Mouse (Mus musculus): Measurements from ENCODE around the gene Kcne1l. TPM values are rescaled to one million over a fixed set of nuclear protein-coding genes. Genes with fewer than 3 reads are reported as not detected.

The Kcne1l gene
- total RNA-seq (2014; fragmentation: Nextera tagmentation) (not detected in 2 replicates), total RNA-seq (2017) (not detected in 2 replicates)

DNA sequence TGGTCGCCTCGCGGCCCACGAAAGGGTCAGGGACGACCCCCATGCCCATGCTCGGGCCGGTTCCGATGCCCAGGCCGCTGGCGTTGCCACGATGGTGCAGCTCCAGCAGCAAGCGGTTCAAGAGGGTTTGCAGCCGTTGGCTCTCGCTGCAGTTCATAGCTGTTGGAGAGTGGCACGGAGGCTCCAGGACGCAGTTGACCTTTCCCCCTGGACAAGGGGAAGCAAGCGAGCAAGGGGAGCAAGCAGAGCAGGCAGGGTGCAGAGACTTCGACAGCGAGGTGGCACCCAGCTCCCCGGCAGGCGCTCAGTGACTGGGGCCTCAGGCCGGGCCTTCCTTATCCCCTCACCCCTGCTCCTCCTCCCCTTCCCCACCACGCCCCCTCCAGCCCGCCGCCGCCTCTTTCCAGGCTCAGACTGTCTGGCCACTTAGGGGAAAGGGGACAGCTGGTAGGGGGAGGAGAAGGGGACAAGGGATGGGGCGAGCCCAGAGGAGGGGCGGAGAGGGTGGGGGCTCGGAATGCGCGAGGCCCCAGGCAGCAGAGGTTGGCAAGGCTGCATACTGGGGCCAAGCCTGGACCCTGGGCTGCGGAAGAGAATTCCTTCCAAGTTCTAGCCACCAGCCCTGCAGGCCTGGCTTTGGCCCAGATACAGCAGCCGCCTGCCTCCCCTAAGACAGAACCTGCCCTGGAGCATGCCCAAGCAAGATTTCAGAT, at the start of gene Kcne1l:
TSS of gene Kcne1l (minus strand) at position 426 of the 713 bp plus-strand sequence.
- no peak for ATAC-seq (replicated peaks; ENCODE audit: low FRiP score, low TSS enrichment, poor library complexity, severe bottlenecking)

GRCm38 (mm10) chrX:142336207-142336606, 30.1 kb upstream of the Kcne1l start:
- ATAC-seq (replicated peaks; ENCODE audit: low FRiP score, low TSS enrichment, poor library complexity, severe bottlenecking): no peak

- ATAC-seq (replicated peaks; ENCODE audit: low FRiP score, low TSS enrichment, poor library complexity, severe bottlenecking): no peak
Measured at GRCm38 (mm10) chrX:142335502-142335901, 29.4 kb upstream of the Kcne1l start.

DNA sequence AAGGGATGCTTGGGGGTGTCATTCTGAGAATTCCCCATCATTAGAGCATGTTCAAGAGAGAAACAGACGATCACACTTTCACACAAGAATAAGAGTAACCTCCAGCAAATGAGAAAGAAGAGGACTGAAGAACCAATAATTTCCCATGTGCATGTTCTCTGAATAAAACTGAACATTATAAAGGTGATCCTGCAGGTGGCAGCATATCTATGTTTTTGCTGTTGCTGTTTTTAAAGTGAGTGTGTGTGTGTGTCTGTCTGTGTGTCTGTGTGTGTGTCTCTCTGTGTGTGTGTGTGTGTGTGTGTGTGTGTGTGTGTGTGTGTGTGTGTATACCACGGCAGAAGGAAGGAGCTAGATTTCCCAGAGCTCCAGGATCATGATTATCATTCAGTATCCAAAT, 19.7 kb upstream of the Kcne1l start:
- no peak for ATAC-seq (replicated peaks; ENCODE audit: low FRiP score, low TSS enrichment, poor library complexity, severe bottlenecking)

- no peak for ATAC-seq (replicated peaks; ENCODE audit: low FRiP score, low TSS enrichment, poor library complexity, severe bottlenecking)
Measured at GRCm38 (mm10) chrX:142316106-142316505, 10.0 kb upstream of the Kcne1l start.

DNA sequence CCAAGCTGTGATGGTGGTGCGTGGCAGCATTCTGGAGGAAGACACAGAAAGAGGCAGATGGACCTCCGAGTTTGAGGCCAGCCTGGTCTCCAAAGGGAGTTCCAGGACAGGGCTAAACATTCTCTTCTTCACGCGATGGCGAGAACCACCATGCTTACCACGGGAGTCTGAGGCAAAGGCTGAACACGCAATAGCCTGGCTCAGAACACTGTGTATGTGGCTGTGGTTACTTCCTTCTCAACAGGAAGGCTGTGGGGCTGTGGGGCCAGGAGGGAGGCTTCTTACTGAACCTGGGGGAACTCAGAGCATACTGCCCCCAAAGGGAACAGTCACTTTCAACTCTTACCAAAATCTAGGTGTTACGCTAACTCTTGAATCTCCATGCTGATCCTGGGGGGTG, 9.2 kb upstream of the Kcne1l start:
- ATAC-seq (replicated peaks; ENCODE audit: low FRiP score, low TSS enrichment, poor library complexity, severe bottlenecking): no peak

DNA sequence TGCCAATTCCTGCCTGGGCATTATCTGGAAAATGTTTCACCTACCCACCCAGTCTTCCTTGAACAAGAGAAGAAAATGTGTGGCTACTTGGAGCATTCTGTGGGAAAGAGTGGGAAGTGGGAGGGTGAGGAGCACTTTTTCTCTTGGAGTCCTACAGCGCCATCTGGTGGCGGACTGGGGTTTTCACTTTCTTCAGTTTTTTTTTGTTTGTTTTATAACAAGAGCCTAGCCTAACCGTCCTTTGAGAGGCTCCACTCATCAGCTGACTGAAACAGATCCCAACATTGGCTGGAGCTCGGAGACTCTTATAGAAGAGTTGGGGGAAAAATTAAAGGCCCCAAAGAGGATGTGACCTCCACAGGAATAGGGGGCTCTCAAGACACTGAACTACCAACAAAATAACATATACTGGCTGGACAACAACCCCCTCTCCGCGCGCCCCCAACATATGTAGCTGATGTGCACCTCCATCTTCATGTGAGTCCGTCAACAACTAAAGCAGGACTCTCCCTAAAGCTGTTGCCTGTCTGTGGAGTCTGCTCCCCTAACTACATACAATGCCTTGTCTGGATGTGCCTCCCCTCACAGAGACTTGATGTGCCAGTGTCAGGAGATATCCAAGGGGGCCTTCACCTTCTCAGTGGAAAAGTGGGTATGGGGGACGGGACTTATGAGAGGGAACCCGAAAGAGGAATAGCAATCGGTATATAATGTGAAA, 8.4 kb upstream of the Kcne1l start:
- peak; percentile 63 for ATAC-seq (replicated peaks; ENCODE audit: low FRiP score, low TSS enrichment, poor library complexity, severe bottlenecking)

GRCm38 (mm10) chrX:142310431-142310830, 4.3 kb upstream of the Kcne1l start:
- no peak for ATAC-seq (replicated peaks; ENCODE audit: low FRiP score, low TSS enrichment, poor library complexity, severe bottlenecking)

DNA sequence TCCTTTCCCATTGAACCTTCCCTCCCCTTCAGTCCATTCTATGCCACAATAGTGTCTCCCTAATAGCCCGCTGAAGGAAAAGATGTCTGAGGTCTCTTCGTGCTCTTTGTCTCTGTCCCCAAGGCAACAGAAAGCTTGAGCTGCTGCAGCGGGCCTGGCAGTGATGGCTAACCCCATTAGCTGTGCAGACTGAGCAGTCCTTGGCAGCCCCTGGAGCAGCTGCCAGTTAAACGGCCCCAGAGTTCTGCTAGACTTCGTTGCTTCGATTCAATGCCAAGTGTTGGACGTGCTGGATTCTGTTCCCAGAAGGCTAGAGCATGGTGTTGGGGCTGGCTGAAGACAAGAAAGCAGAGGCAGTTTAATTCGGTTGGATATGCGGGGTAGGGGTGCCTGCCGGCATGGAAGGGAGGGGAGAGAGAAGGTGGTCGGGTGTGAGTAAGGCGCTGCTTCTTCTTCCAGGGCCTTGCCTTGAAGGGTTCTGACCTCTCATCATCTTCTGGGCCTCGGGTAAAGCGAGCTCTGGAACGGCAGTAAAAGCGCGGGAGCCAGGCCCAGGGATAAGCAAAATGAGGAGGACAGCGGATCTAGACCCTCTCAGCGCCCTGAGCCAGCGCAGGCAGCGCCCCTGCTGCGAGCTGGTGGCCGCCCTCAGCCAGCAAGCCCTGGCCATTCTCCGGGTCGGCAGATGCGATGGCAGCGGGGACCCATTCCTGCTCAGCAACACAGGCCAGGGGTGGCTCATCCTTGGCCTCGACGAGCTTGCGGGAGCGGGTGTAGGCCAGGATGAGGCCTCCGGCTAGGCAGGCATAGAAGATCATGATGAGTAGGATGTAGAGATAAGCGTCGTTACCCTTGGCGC, 855 bp downstream of the Kcne1l start:
- ATAC-seq (replicated peaks; ENCODE audit: low FRiP score, low TSS enrichment, poor library complexity, severe bottlenecking): no peak

DNA sequence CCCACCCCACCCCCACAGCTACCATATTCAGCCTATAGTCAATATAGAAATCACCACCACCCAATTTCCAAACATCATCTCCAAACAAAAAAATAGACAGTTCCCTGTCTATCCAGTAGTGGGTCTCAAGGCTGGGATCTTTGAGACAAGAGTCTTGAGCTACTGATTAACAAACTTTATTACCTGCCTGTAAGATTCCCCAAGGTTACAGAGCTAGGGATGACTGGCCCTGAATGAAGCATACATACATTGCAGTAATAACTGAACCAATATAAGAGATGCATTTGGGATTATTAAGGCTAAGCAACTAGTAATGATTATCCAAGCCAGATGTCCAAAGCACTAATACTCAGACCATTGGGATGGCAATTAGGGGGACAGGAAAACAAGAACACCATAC, 1.5 kb downstream of the Kcne1l start:
- no peak for ATAC-seq (replicated peaks; ENCODE audit: low FRiP score, low TSS enrichment, poor library complexity, severe bottlenecking)

DNA sequence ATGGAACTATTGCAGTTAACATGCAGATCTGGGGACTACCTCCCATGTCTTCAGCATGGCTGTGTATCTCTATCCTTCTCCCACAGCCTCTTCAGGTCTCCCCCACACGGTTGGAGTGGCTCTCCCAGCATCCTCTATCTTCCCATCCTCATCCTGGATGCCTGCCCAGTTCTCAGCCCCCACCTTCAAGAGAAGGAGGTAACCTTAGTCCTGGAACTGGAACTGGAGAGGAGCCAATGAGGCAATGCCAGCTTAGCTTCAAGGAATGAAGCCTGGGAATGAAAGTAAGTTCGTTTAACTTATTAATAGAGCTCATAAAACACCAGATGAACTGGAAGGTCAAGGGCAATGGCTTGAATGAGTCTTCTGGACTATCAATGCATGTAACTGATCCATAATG, 2.6 kb downstream of the Kcne1l start:
- no peak for ATAC-seq (replicated peaks; ENCODE audit: low FRiP score, low TSS enrichment, poor library complexity, severe bottlenecking)

DNA sequence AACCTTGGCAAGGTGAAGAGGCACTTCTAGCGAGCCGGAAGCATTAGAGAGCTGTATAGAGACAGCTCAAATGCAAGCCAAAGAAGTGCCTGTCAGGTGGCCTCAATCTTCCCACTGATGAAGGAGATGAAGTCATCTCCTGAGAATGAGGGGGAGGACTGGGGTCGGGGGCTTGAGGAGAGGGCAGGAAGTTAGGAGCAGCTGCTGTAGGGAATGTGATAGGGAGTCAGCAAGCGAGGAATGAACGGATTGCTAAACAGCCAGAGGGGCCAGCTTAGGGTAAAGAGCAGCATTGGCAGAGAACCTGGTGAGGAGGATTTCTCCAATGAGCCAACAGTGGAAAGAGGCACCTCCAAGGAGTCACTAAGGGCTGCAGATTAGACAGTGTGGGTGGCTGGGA, 20.2 kb downstream of the Kcne1l start:
- no peak for ATAC-seq (replicated peaks; ENCODE audit: low FRiP score, low TSS enrichment, poor library complexity, severe bottlenecking)

- no peak for ATAC-seq (replicated peaks; ENCODE audit: low FRiP score, low TSS enrichment, poor library complexity, severe bottlenecking)
Measured at GRCm38 (mm10) chrX:142276573-142276972, 29.5 kb downstream of the Kcne1l start.

- no peak for ATAC-seq (replicated peaks; ENCODE audit: low FRiP score, low TSS enrichment, poor library complexity, severe bottlenecking)
Measured at GRCm38 (mm10) chrX:142276031-142276430, 30.1 kb downstream of the Kcne1l start.

Other genes starting within 250 kb of the Kcne1l start
- not detected in 2 replicates for gene Gucy2f, start 109.4 kb downstream of the Kcne1l start, total RNA-seq (2014; fragmentation: Nextera tagmentation)
- not detected in 2 replicates for gene Gucy2f, start 109.4 kb downstream of the Kcne1l start, total RNA-seq (2017)
- 3.9 and 7.3 TPM in 2 replicates for gene Nxt2, start 79.5 kb downstream of the Kcne1l start, total RNA-seq (2014; fragmentation: Nextera tagmentation)
- 10.6 and 15.8 TPM in 2 replicates for gene Nxt2, start 79.5 kb downstream of the Kcne1l start, total RNA-seq (2017)
- gene Acsl4, start 84.2 kb upstream of the Kcne1l start, total RNA-seq (2014; fragmentation: Nextera tagmentation): 30.9 and 32.4 TPM in 2 replicates
- 34.2 and 43.7 TPM in 2 replicates for gene Acsl4, start 84.2 kb upstream of the Kcne1l start, total RNA-seq (2017)

Data from megakaryocyte-erythroid progenitor cell, adult 5-6 weeks (primary cell).